In the genomic region with DNA sequence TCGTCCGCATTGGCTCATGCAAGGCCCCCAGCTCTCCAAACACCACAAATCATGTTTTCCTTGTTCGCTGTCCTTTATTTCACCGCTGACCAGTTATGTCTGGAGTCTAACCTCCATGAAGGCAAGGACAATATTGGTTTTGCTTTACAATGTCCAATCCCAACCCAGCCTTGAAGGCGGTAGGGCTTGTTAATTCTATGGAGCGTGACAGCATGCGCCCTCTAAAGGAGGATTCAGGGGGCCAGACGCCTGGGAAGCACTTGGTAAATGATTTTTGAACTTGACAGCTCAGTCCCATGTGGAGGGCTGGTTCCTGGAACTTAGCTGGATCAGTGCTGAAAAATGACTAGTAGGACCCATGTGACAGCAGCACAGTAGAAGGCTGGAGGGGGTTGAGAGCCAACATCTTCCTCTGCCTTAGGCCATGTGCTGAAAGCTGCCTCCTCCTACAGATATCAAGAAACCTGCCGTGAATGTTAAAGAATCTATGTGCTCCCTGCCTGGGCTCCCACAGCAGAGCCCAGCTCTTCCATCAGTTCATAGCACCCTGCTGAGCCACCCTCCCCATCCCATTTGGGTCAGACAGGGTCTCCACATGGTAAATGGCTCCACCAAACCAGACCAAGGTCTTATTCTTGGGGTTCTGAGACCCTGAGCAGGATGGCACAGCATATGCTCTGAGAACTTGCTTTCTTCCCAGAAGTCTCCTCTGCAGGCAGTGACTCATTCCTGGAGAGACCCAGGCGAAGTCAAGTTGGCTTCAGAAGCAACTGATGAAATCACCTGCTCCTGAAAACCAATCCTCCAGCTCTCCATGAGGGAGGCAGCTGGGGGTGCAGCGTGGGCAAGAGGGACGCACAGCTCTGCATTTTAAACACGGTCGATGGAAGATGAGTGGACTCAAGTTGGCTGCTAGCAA, we compare ENCODE assay signal across 25 mouse cellular contexts.
DNase-seq lines count a peak whose midpoint lies in the region; ATAC-seq and TF ChIP-seq lines count a peak whose summit lies in the region.
"Had no signal": no experiment of that assay in that cellular context is flagged by ENCODE, and none has a peak within 500 bp of the region (broad histone marks: within the 10 kb centered on the region; RNA-seq: fewer than 3 reads in every experiment).

No protein-coding gene starts in this region.

- DNase-seq in frontal cortex, postnatal 10 days (ENCODE audit: low spot score in 2 of 2), result no peak
- peak; percentile 42 for DNase-seq in kidney, postnatal 0 days (ENCODE audit: low spot score)
- DNase-seq in kidney, postnatal 14 days, result no peak
- DNase-seq in right cerebral cortex, adult 18-20 months, result peak; percentile 64
- no peak for DNase-seq in right cerebral cortex, postnatal 10 days (ENCODE audit: low spot score in 2 of 2)
- DNase-seq in telencephalon, adult 2 months (ENCODE audit: low read depth, low spot score), result peak; percentile 56
- no peak for DNase-seq in spleen, adult 18-20 months
- DNase-seq: cerebellum, adult 8-10 months; heart, postnatal 10 days; kidney, postnatal 36 days; lung, adult 2 months; thymus, adult 18-20 months; thymus, postnatal 4 days had no signal

- no peak overlapping the region for H3K27ac ChIP-seq in kidney, postnatal 0 days
- H3K27ac ChIP-seq: forebrain, embryonic 13.5 days; hindbrain, embryonic 12.5 days; limb, embryonic 12.5 days; liver, embryonic 12.5 days; neural tube, embryonic 15.5 days had no signal

- no peak overlapping the region for H3K4me3 ChIP-seq in kidney, postnatal 0 days (replicated peaks; ENCODE audit: low read depth, low read length)
- H3K4me3 ChIP-seq: erythroblast, embryonic 14.5 days; forebrain, embryonic 13.5 days; hindbrain, embryonic 12.5 days; limb, embryonic 12.5 days; liver, embryonic 12.5 days; megakaryocyte, embryonic 14.5 days; neural tube, embryonic 15.5 days had no signal

- peak; percentile 42; the same call in 1 of the 2 replicates for TF ChIP-seq CTCF in kidney, postnatal 0 days (IDR thresholded peaks at IDR 0.05; ENCODE audit: low read depth)

- ATAC-seq in frontal cortex, adult (ENCODE audit: low TSS enrichment), result peak; percentile 97
- ATAC-seq in kidney, postnatal 0 days (replicated peaks; ENCODE audit: low FRiP score, low read depth), result peak; percentile 65; the same call in 1 of the 2 replicates
- ATAC-seq: CD4-positive, CD25-positive, alpha-beta regulatory T cell, adult 4 months; forebrain, embryonic 13.5 days; liver, embryonic 12.5 days; midbrain, embryonic 16.5 days had no signal

- H3K9ac ChIP-seq in kidney, postnatal 0 days (ENCODE audit: low read depth, low read length), result no peak overlapping the region
- H3K9ac ChIP-seq: forebrain, embryonic 13.5 days; hindbrain, embryonic 12.5 days; limb, embryonic 12.5 days; liver, embryonic 12.5 days; neural tube, embryonic 15.5 days had no signal

- WGBS in kidney, postnatal 0 days, result 41% methylated on average over 14 of the region's 14 CpGs

- H3K4me2 ChIP-seq in kidney, postnatal 0 days (ENCODE audit: low read length), result no peak overlapping the region
- H3K4me2 ChIP-seq: forebrain, embryonic 13.5 days; heart, embryonic 11.5 days; hindbrain, embryonic 12.5 days; limb, embryonic 12.5 days; liver, embryonic 12.5 days; neural tube, embryonic 15.5 days had no signal

- H3K27me3 ChIP-seq in kidney, postnatal 0 days (ENCODE audit: insufficient read depth, low read length), result no peaks in the 10 kb centered on the region
- H3K27me3 ChIP-seq: forebrain, embryonic 13.5 days; hindbrain, embryonic 12.5 days; limb, embryonic 12.5 days; liver, embryonic 12.5 days; megakaryocyte, embryonic 14.5 days; neural tube, embryonic 15.5 days had no signal

- H3K4me1 ChIP-seq in kidney, postnatal 0 days (replicated peaks; ENCODE audit: insufficient read depth, low read length), result 0 out of 2 replicates have a peak, but pooled peaks cover 4% of the 10 kb centered on the region
- H3K4me1 ChIP-seq: forebrain, embryonic 13.5 days; hindbrain, embryonic 12.5 days; limb, embryonic 12.5 days; liver, embryonic 12.5 days; megakaryocyte, embryonic 14.5 days; neural tube, embryonic 15.5 days had no signal

- H3K36me3 ChIP-seq in kidney, postnatal 0 days (ENCODE audit: insufficient read depth, low read length), result no peaks in the 10 kb centered on the region
- H3K36me3 ChIP-seq: G1E; hindbrain, embryonic 12.5 days; limb, embryonic 12.5 days; liver, embryonic 12.5 days; neural tube, embryonic 15.5 days had no signal

- H3K9me3 ChIP-seq in kidney, postnatal 0 days (replicated peaks; ENCODE audit: low read length), result no peaks in the 10 kb centered on the region
- H3K9me3 ChIP-seq: forebrain, embryonic 13.5 days; G1E; hindbrain, embryonic 12.5 days; limb, embryonic 12.5 days; liver, embryonic 12.5 days; megakaryocyte, embryonic 14.5 days; neural tube, embryonic 15.5 days had no signal

Comparison
In these comparisons a context has a peak if more than half of its experiments do, and no peak if none do; other contexts are left out.
1. DNase-seq: peak in kidney, postnatal 0 days (single experiment), right cerebral cortex, adult 18-20 months (single experiment) and telencephalon, adult 2 months (single experiment); none in frontal cortex, postnatal 10 days (0 of 2), kidney, postnatal 14 days (single experiment), right cerebral cortex, postnatal 10 days (0 of 2) and spleen, adult 18-20 months (0 of 2).